Mouse (Mus musculus): ENCODE measurements around the gene Depp1.
"Not testable (repeated sequence)": the region's sequence is repeated elsewhere in the genome, so short reads cannot be mapped to it uniquely, and the experiment has no call there.

Gene Depp1

GRCm38 (mm10) chr6:116650406-116650805 is at the start of gene Depp1:
Depp1 (plus strand) TSS chr6:116650609.
- in situ Hi-C loops (cut with MboI) = no loop called here

GRCm38 (mm10) chr6:116600969-116601368 is 49.4 kb upstream of the Depp1 start:
- in situ Hi-C loops (cut with MboI) = not testable (repeated sequence)

DNA sequence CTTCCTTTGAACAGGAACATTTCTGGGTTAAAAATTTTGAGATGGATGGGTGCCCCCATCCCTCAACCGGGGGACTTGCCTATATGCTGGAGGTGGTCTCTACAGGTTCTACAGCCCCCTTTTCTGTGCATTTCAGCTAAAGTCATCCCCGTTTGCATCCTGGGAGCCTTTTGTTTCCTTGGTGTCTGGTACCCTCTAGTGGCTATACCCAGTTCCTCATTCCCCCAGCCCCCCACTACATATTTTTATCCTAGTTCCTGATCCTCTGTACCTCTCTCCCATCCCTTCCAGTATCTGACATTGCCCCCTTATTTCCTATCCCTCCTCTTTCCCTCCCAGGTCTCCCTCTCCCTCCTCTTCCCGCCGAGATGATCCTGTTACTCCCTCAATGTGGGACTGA is 43.2 kb upstream of the Depp1 start:
- in situ Hi-C loops (cut with MboI) = no loop called here

DNA sequence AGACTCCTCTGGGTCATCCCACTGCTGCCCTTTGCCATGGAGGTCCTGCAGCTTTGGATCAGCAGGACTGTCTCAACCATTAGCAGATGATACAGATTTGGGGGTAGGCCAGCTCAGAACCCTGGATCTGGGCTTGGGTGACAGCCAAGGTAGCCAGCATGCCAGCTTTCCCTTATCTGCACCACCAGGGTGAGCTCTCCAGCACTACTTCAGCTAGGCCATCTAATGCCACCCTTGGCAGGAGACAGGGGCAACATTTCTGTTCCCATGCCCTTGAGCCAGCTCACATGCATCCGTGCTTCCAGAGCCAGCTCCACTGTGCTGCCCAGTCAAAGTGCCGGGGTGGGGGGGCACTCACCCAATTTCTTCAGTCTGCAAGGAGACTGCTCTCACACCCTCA is 34.7 kb upstream of the Depp1 start:
- in situ Hi-C loops (cut with MboI) = no loop called here

- in situ Hi-C loops (cut with MboI) = no loop called here
Observed at GRCm38 (mm10) chr6:116618073-116618472, 32.3 kb upstream of the Depp1 start.

DNA sequence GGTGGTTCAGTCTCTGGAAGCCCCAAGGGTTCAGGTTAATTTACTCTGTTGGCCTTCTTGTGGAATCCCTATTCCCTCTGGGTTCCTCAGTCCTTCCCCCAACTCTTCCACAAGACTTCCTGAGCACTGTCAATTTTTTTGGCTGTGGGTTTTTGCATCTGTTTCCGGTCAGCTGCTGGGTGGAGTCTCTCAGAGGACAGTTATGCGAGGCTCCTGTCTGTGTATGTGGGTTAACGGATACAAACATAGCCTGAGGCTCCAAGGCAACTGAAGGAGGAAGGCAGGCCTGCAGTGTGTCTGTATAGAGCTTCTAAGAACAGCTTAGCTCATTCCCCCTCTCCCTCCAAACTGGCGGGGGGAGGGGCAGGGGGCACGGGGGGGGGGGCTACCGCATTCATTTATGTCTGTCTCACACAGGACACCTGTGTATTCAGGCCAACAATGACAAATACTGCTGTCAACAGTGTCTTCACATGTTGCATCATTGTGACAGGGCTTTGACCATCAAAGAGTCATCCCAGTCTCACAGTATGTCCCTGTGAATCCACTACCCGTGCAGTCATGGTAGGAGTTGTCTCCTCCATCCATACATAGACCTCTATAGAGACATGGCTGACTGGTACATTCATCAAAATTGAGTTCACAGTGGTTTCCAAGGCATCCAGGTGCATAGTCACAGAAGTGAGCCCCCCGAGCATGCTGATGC is 28.9 kb upstream of the Depp1 start:
- in situ Hi-C loops (cut with MboI) = no loop called here

DNA sequence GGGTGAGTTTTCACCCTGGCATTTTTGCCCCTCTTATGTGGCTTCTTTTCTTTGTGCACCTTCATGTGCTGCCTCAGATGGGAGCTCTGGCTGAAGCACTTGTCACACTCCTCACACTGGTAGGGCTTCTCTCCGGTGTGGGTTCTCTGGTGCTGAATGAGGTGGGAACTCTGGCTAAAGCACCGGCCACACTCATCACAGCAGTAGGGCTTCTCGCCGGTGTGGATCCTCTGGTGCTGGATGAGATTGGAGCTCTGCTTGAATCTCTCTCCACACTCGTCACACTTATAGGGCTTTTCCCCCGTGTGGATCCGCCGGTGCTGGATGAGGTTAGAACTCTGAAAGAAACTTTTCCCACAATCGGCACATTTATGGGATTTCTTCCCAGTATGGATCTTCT is 24.0 kb upstream of the Depp1 start:
- in situ Hi-C loops (cut with MboI) = not testable (repeated sequence)

DNA sequence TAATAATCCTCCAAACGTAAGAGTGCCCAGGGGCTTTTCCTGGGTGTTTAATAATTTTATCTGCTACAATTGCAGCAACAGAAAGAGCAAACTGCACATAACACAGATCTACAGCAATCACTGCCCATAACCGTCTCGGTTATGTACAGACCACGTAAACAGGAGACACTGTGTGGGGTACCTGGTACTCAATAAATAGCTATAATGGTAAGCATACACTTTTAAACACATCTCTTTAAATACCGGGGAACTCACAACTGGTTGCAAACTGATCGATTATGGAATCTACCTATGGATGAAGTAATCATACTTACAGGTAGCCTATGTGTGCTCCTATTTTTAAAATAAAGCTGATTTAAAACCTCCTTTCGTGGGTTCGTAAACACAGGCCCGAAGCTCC is 22.3 kb upstream of the Depp1 start:
- in situ Hi-C loops (cut with MboI) = no loop called here

- in situ Hi-C loops (cut with MboI) = no loop called here
Observed at GRCm38 (mm10) chr6:116628539-116629171, 21.8 kb upstream of the Depp1 start, which contains the start of gene Zfp422. Zfp422 (minus strand) TSS chr6:116628999.

DNA sequence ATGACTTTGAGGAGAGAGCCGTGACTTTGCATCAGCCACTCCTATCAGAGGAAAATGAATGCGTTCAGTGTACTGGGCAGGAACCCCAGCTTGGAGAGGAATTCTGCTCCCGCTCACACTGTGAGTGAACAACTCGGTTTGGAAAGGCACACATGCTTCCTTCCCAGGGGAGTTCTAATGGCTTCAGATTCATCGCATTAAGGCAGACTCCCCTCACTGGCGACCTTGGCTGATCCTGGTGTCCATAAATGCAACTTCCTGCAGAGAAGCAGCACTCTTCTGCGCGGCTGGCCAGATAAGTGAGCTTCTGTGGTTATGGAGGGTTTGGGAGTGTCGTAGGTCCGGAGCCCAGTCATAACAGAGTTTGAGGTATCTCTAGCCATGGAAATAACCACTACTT is 20.6 kb upstream of the Depp1 start:
- in situ Hi-C loops (cut with MboI) = no loop called here

DNA sequence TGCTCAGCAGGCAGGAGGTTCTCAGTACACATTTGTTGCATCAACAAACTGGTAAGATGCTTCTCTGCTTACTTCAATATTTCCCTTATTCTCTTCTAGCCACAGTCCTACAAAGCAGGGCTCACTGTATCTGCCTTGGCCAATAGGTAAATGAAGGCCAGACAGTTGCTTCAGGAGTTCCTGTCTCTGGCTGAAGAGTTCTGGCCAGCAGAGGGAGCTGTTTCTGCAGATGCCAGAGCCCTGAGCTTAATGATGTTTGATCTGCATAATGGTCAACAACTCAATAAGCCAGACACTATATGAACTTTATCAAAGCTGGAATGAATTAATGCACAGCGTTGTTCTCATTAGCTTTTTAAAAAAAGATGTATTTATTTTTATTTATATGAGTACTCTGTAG is 18.3 kb upstream of the Depp1 start:
- in situ Hi-C loops (cut with MboI) = no loop called here

DNA sequence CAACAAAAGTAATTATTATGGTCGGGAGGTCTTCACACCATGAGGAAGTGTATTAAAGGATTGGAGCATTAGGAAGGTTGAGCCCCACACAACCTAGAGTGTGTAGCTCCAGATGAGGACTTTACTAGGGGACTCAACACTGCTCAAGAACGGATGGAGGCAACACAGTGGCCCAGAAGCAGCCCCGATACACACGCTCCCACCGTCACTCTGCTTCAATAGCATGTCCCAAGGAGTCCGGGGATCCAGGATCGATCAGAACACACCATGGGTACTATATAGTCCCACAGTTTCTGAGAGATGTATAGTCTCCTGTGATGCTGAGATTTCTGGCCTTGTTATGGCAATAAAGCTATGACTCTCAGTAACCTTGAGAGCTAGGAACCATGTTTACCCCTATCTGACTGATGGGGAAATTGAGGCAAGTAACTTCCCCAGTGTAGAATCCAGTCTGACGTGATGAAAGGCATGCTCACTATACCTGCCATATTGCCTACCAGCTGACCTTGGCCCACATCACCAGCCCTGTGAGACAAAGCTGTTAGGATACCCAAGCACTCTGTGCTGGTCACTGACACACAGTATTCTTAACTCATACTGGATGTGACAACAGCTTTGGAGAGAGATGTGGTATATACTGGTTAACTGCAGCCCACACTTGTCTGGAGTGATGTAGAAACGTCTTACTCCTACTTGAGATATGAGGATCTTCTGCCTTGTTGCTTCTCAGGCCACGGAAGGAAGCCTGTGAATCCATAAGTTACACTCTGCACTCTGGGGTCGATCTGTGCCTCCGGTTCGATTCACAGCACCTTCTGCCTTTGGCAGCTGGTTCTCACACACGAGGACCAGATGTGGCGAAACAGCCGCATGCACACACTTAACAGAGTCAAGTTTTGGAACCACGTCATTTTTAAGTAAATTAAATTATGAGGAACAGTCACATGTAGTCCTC is 16.4 kb upstream of the Depp1 start:
- in situ Hi-C loops (cut with MboI) = no loop called here

- in situ Hi-C loops (cut with MboI) = no loop called here
Observed at GRCm38 (mm10) chr6:116635251-116636180, 14.9 kb upstream of the Depp1 start.

- in situ Hi-C loops (cut with MboI) = no loop called here
Observed at GRCm38 (mm10) chr6:116636581-116637235, 13.7 kb upstream of the Depp1 start.

- in situ Hi-C loops (cut with MboI) = no loop called here
Observed at GRCm38 (mm10) chr6:116637496-116637895, 12.9 kb upstream of the Depp1 start.

GRCm38 (mm10) chr6:116638871-116639270 is 11.5 kb upstream of the Depp1 start:
- in situ Hi-C loops (cut with MboI) = no loop called here

- in situ Hi-C loops (cut with MboI) = no loop called here
Observed at GRCm38 (mm10) chr6:116639663-116640062, 10.7 kb upstream of the Depp1 start.

- in situ Hi-C loops (cut with MboI) = no loop called here
Observed at GRCm38 (mm10) chr6:116642942-116643341, 7.5 kb upstream of the Depp1 start.

DNA sequence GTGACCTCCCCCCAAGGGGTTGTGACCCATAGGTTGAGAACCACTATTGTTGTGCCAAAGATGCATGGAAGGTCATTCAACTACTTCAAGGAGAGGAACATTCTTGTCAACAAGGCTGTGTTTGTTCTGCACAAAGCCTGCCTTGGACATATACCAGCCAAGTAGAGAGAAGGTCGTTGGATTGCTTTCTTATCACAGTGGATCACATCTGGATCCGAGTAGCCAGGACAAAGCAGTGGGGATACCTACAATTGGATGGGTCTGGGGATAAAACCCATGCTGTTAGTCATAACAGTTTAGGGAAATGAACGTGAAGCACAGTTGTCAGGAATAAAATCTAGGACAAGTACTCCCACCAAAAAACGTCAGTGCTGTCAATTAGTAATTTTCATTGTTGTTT is 6.5 kb upstream of the Depp1 start:
- in situ Hi-C loops (cut with MboI) = no loop called here

- in situ Hi-C loops (cut with MboI) = no loop called here
Observed at GRCm38 (mm10) chr6:116644335-116644734, 6.1 kb upstream of the Depp1 start.

DNA sequence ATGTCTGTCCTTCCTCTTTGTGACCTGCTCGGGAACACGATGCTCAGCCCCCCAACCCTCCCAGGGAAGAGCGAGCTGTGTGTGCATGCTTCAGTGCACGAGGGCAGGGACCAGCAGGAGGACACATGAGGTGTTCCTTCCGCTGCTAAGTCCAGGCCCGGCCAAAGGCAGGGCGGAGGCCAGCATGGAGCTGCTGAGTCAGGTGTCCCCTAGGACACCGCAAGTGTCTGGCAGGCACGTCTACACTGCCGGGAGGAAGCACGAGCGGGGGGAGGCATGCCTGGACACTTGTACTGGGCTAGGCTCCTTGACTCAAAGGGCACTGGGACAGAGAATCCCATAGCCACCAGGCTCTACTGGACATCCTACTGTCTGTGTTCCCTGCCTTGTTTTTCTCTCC is 2.6 kb upstream of the Depp1 start:
- in situ Hi-C loops (cut with MboI) = no loop called here
